Mouse (Mus musculus) heart, embryonic 10.5 days (tissue): ENCODE results near the gene Hlf. TPM values are rescaled to one million over a fixed set of nuclear protein-coding genes. Genes with fewer than 3 reads are reported as not detected.

ENCODE experiments used
- DNase-seq: peaks from one replicate; pipeline ENCODE4 v3.0.0-alpha.2; 2017; ENCODE audit warnings: low spot score
- H3K27ac ChIP-seq: fragments of 300-500 bp; sonication (generic); 2 replicates; pipeline ENCODE4 v1.5.1; 2016; ENCODE audit warnings: mild to moderate bottlenecking
- H3K27me3 ChIP-seq: fragments of 300-500 bp; sonication (generic); 2 replicates; pipeline ENCODE4 v1.6.1; 2016; ENCODE audit warnings: mild to moderate bottlenecking; ENCODE audit not compliant: poor library complexity, insufficient read depth, severe bottlenecking
- H3K36me3 ChIP-seq: fragments of 300-500 bp; sonication (generic); 2 replicates; pipeline ENCODE4 v1.6.1; 2016; ENCODE audit warnings: mild to moderate bottlenecking, moderate library complexity
- H3K4me1 ChIP-seq: fragments of 300-500 bp; sonication (generic); 2 replicates; pipeline ENCODE4 v1.6.1; 2016; ENCODE audit warnings: mild to moderate bottlenecking
- H3K4me3 ChIP-seq: fragments of 300-500 bp; sonication (generic); 2 replicates; pipeline ENCODE4 v1.5.1; 2016; ENCODE audit warnings: mild to moderate bottlenecking, moderate library complexity
- H3K9me3 ChIP-seq: fragments of 300-500 bp; sonication (generic); 2 replicates; pipeline ENCODE4 v1.6.1; 2016; ENCODE audit warnings: mild to moderate bottlenecking, moderate library complexity
- WGBS: fragments of 180-500 bp; shearing (Covaris S2); methylation state at CpG from one replicate; pipeline ENCODE4 v1.1.7; 2016; 5-methylcytosine and 5-hydroxymethylcytosine counted together
- polyA plus RNA-seq: library from polyadenylated mRNA; unstranded; fragments of >200 nt; fragmentation: Nextera tagmentation; extraction: Ambion mirVana; gene quantifications from 2 replicates; pipeline ENCODE4 v1.2.1, GENCODE M21; 2016

Gene Hlf
- polyA plus RNA-seq, 1 experiment from 2014 or later = 3.3 TPM

DNA sequence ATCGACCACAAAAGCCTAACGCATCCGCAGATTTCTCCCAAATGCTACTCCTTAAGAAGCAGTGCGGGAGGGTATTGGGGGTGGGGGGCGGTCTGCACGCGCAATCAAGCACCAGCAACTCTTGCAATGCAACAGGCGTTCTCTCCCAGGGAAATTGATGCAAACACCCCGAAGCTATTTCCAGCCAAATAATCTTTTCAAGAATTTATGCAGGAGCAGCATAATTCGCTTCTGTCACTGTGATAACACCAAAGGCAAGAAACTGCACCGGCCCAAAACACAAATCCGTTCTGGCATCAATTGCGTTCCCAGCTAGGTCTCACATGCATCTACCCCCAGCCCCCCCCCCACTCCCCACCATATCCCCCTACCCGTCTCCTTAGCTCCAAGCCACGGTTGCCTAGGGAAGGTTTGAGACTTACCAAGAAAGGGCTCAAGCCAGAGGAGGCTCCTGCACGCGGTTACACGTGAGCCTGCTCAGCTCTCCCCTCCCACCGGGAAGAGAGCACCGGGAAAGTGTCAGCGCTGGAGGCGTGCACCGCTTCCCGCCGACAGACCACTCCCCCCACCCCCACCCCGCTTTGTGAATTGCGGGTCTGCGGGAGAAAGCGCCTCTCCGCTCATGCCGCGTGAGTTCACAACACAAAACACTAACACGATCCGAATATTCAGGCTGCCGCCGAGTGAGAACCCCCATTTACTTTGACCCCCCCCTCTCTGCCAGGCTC, 1.4 kb downstream of the Hlf start:
- DNase-seq = peak; percentile 77
- H3K27ac ChIP-seq = peak overlapping the region; percentile 17
- H3K27me3 ChIP-seq = peaks cover 56% of the 10 kb centered on the region
- H3K4me1 ChIP-seq = peaks cover 32% of the 10 kb centered on the region
- H3K9me3 ChIP-seq = no peaks in the 10 kb centered on the region
- WGBS = under 1% methylated on average over 36 of the region's 36 CpGs
- H3K36me3 ChIP-seq = no peaks in the 10 kb centered on the region
- peak overlapping the region; percentile 62 for H3K4me3 ChIP-seq

DNA sequence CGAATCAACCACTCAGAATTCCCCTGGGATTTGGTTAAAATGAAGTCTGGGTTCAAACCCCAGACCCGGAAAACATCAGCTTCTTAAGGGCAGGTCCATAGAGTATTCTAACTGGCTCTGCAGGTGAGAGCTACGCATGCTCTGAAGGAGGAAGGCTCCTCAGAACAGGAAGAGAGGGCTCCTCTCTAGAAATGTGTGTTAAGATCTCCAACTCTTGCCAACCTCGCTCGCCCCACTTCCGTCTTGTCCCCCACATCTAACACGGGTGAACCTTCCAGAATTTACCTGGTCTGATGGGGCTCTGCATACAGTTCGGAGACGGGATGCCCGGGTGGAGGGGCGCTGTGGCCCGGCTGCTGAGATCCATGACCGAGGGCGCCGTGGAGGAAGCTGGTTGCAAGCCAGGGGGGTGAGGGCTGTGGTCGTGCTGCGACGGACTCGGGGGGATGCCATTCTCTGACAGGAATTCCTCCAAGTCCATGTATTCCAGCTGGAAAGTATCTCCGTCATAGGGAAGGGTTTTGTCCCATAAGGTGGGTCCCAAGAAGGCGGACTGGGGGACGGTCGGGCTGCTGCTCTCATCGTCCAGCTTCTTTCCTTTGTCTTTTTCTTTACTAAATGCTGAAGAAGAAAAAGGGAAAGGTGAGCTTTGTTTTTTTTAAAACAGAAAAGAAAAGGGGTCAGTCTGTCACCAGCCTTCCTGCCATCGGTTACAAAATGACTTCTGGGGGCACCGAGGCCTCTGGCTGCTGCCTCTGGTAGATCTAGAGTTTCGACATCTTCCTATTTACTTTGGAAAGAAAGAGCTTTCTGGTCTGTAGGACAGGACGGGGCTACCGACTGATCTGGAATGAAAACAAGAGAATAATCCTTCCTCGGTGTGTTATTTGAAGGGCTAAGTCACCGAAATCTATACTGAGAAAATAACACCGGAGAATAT, 2.9 kb downstream of the Hlf start:
- no peaks in the 10 kb centered on the region for H3K36me3 ChIP-seq
- peaks cover 32% of the 10 kb centered on the region for H3K4me1 ChIP-seq
- WGBS = 39% methylated on average over 32 of the region's 32 CpGs
- H3K9me3 ChIP-seq = no peaks in the 10 kb centered on the region
- H3K27me3 ChIP-seq = peaks cover 55% of the 10 kb centered on the region
- peak overlapping the region; percentile 62 for H3K4me3 ChIP-seq
- H3K27ac ChIP-seq = no peak overlapping the region
- no peak for DNase-seq

GRCm38 (mm10) chr11:90382005-90382611, 8.6 kb downstream of the Hlf start:
- Histone ChIP-seq H3K4me3 (0 out of 2 replicates have a peak overlapping the region, but pooled peaks have one; percentile 24), H3K36me3 (no peaks in the 10 kb centered on the region), H3K4me1 (peaks cover 17% of the 10 kb centered on the region), H3K9me3 (no peaks in the 10 kb centered on the region), H3K27me3 (peaks cover 20% of the 10 kb centered on the region), H3K27ac (peak overlapping the region; percentile 52; the same call in 1 of the 2 replicates)
- no peak for DNase-seq
- 35% methylated on average over 6 of the region's 6 CpGs for WGBS

- no peak overlapping the region for H3K27ac ChIP-seq
- DNase-seq = no peak
- peaks cover 17% of the 10 kb centered on the region for H3K4me1 ChIP-seq
- no peaks in the 10 kb centered on the region for H3K9me3 ChIP-seq
- H3K36me3 ChIP-seq = no peaks in the 10 kb centered on the region
- 35% methylated on average over 5 of the region's 5 CpGs for WGBS
- H3K27me3 ChIP-seq = peaks cover 11% of the 10 kb centered on the region
- no peak overlapping the region for H3K4me3 ChIP-seq
Observed at GRCm38 (mm10) chr11:90381113-90381512, 9.6 kb downstream of the Hlf start.

DNA sequence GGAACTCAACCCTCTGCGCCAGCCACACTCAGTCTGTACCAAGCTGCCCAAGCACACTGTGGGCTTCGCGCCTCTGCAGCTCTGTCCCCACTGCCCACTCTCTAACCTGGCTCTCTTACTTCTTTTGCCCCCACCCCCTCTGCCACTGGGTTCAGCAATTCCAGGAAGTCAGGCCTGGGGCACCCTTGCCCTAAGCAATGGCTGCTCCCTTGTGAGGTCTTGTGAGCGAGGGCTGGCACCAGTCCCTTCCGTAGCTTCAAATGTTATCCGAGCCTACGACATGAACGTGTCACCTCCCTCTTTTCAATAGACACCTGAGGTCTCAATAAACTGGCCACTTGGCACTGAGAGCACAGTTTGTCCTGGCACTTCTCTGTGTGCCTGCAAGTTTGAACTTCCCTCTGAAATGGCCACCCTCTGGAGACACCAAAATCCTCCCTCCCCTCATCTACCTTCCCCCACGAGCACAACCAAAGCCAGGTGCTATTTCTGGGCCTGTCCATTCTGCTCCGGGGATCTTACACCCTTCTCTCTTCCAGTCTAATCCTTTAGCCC, 10.5 kb downstream of the Hlf start:
- H3K27ac ChIP-seq = no peak overlapping the region
- 76% methylated on average over 10 of the region's 10 CpGs for WGBS

GRCm38 (mm10) chr11:90378008-90378407, 12.7 kb downstream of the Hlf start:
- Histone ChIP-seq H3K9me3 (no peaks in the 10 kb centered on the region), H3K27ac (no peak overlapping the region), H3K4me3 (no peak overlapping the region), H3K4me1 (peaks cover 17% of the 10 kb centered on the region), H3K36me3 (no peaks in the 10 kb centered on the region), H3K27me3 (peaks cover 4% of the 10 kb centered on the region; the same call in 1 of the 2 replicates)
- no peak for DNase-seq
- WGBS = 98% methylated on average over 5 of the region's 5 CpGs

More for the DNA sequence above, 10.5 kb downstream of the Hlf start:
- Histone ChIP-seq H3K36me3 (no peaks in the 10 kb centered on the region), H3K4me1 (peaks cover 17% of the 10 kb centered on the region), H3K9me3 (no peaks in the 10 kb centered on the region), H3K4me3 (no peak overlapping the region), H3K27me3 (peaks cover 6% of the 10 kb centered on the region; the same call in 1 of the 2 replicates)
- DNase-seq = no peak

DNA sequence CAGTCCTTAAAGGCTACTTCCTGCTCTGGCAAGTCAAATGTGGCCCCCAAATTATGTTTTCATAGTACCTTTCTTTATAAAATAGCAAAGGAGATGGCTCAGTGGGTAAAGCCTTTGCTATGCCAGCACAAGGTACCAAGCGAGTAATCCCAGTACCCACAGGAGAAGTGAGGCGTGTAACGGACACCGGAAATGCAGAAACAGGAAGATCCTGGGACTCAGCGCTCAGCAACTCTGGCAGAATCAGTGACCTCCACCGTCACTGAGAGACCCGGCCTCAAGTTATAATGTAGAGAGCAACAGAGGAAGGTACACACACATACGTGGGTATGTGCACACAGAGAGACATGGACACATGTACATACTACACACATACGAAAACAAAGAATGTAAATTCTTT, 14.3 kb downstream of the Hlf start:
- Histone ChIP-seq H3K4me3 (no peak overlapping the region), H3K27ac (no peak overlapping the region), H3K9me3 (no peaks in the 10 kb centered on the region), H3K27me3 (peaks cover 4% of the 10 kb centered on the region; the same call in 1 of the 2 replicates), H3K36me3 (no peaks in the 10 kb centered on the region), H3K4me1 (peaks cover 12% of the 10 kb centered on the region)
- WGBS = 89% methylated on average over 9 of the region's 9 CpGs
- no peak for DNase-seq

DNA sequence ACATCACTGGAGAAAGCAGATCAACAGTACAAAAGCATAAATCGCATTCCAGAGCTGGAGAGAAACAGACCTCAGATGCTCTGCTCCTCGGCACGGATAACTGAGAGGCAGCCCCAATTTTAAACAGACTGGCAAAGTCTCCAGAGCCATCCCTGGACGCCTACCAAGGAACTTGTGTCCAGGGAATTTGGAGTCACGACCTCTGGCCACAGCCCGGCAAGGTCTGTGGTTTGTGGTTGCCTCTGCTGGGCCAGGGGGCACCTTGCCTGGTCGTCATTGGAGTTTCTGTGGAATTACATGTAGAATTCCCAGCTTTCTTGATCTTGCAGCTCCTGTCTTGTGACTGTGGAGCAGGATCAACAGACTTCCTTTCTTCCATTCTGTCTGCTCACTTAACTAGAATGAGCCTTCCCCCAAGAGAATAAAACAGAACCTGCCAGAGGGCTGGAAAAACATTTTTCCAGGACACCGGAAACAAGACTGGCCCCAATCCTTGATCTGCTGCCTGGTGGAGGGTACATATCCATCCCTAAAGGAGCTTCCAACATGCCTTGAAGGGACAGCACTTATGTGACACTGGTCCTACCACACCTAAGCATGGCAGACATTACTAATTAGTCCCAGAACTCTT, 19.1 kb downstream of the Hlf start:
- 52% methylated on average over 8 of the region's 8 CpGs for WGBS
- Histone ChIP-seq H3K27me3 (peaks cover 10% of the 10 kb centered on the region; the same call in 1 of the 2 replicates), H3K4me3 (no peak overlapping the region), H3K27ac (0 out of 2 replicates have a peak overlapping the region, but pooled peaks have one; percentile 48), H3K9me3 (no peaks in the 10 kb centered on the region), H3K36me3 (no peaks in the 10 kb centered on the region), H3K4me1 (peaks cover 40% of the 10 kb centered on the region)
- DNase-seq = no peak

DNA sequence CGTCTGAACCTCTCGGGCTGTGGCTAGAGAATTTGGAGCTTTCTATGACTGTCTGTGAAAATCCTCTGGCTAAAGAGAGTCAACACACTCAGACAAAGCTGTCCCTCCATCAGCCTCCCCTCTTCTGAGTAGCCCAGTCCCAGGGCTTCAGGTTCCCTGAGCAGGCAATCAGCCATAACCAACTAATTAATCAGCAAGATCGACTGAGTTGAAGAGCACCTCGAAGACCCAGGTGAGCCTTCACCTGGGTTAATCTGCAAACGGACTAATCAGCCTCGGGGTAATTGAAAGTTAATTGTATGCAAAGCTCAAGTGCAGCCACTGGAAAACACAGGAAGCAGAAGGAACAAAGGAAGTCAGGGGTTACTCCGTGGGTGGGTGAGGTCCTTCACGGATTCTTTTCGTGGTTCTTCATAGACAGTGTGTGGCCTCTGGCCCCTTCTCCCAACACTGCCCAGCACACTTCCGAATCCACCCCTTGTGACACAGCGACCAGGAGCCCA, 19.9 kb downstream of the Hlf start:
- Histone ChIP-seq H3K27ac (peak overlapping the region; percentile 48; the same call in 1 of the 2 replicates), H3K4me1 (peaks cover 40% of the 10 kb centered on the region), H3K9me3 (no peaks in the 10 kb centered on the region), H3K4me3 (peak overlapping the region; percentile 35), H3K36me3 (no peaks in the 10 kb centered on the region), H3K27me3 (peaks cover 13% of the 10 kb centered on the region; the same call in 1 of the 2 replicates)
- 10% methylated on average over 11 of the region's 11 CpGs for WGBS
- no peak for DNase-seq

GRCm38 (mm10) chr11:90370367-90370766, 20.3 kb downstream of the Hlf start:
- 31% methylated on average over 11 of the region's 11 CpGs for WGBS
- H3K36me3 ChIP-seq = no peaks in the 10 kb centered on the region
- H3K4me1 ChIP-seq = peaks cover 40% of the 10 kb centered on the region
- H3K9me3 ChIP-seq = no peaks in the 10 kb centered on the region
- H3K4me3 ChIP-seq = peak overlapping the region; percentile 35
- peak overlapping the region; percentile 48 for H3K27ac ChIP-seq
- H3K27me3 ChIP-seq = peaks cover 15% of the 10 kb centered on the region; the same call in 1 of the 2 replicates
- DNase-seq = no peak

DNA sequence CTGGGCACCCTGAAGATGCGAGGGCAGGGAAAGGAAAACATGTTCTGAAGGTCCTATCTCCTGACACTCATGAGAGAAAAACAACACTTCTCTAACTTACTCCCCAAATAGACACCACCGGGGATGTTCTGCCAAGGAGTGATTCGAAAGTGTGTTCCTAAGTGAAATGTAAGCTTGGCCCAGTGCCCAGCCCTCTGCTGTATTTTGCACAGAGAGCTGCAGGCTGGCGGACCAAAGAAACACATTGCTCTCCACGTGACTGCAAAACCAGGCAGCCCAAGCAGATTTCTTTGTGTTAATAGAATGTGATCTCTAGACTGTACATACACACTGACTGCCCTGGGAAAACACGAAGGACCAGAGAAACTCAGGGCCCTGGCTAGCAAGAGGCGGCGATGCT, 21.1 kb downstream of the Hlf start:
- H3K36me3 ChIP-seq = no peaks in the 10 kb centered on the region
- peaks cover 15% of the 10 kb centered on the region; the same call in 1 of the 2 replicates for H3K27me3 ChIP-seq
- 21% methylated on average over 8 of the region's 8 CpGs for WGBS
- H3K4me1 ChIP-seq = peaks cover 45% of the 10 kb centered on the region
- no peaks in the 10 kb centered on the region for H3K9me3 ChIP-seq
- H3K27ac ChIP-seq = peak overlapping the region; percentile 48
- DNase-seq = peak; percentile 86
- H3K4me3 ChIP-seq = peak overlapping the region; percentile 22; the same call in 1 of the 2 replicates

- H3K36me3 ChIP-seq = no peaks in the 10 kb centered on the region
- 21% methylated on average over 7 of the region's 7 CpGs for WGBS
- no peak for DNase-seq
- H3K4me1 ChIP-seq = peaks cover 45% of the 10 kb centered on the region
- H3K9me3 ChIP-seq = no peaks in the 10 kb centered on the region
- peaks cover 12% of the 10 kb centered on the region; the same call in 1 of the 2 replicates for H3K27me3 ChIP-seq
- 0 out of 2 replicates have a peak overlapping the region, but pooled peaks have one; percentile 22 for H3K4me3 ChIP-seq
- H3K27ac ChIP-seq = peak overlapping the region; percentile 48
Observed at GRCm38 (mm10) chr11:90369115-90369514, 21.6 kb downstream of the Hlf start.
